Mouse (Mus musculus) hindbrain, embryonic 15.5 days (tissue): Measurements from ENCODE around the gene Med15. TPM values are rescaled to one million over a fixed set of nuclear protein-coding genes. Genes with fewer than 3 reads are reported as not detected.
A peak's percentile ranks its signal among the peaks of the same experiment; 100 is the strongest.

Source experiments
- ATAC-seq: fragments of 200-750 bp; cut with Nextera tagmentation; 2 replicates; pipeline ENCODE4 v1.8.0; 2017; ENCODE audit warnings: low read depth, moderate number of reproducible peaks, moderate TSS enrichment; ENCODE audit not compliant: low FRiP score
- H3K27ac ChIP-seq: fragments of 300-500 bp; sonication (generic); replicated peaks from 2 replicates; pipeline ENCODE4 v1.5.1; 2015; ENCODE audit warnings: mild to moderate bottlenecking, inconsistent platforms
- H3K27me3 ChIP-seq: fragments of 300-500 bp; sonication (generic); 2 replicates; pipeline ENCODE4 v1.6.1; 2015; ENCODE audit warnings: control low read depth, inconsistent platforms
- H3K36me3 ChIP-seq: fragments of 300-500 bp; sonication (generic); 2 replicates; pipeline ENCODE4 v1.6.1; 2015; ENCODE audit warnings: control low read depth, inconsistent platforms
- H3K4me1 ChIP-seq: fragments of 300-500 bp; sonication (generic); replicated peaks from 2 replicates; pipeline ENCODE4 v1.6.1; 2015; ENCODE audit warnings: control low read depth, inconsistent platforms
- H3K4me2 ChIP-seq: fragments of 300-500 bp; sonication (generic); 2 replicates; pipeline ENCODE4 v1.6.1; 2015; ENCODE audit warnings: moderate library complexity, mild to moderate bottlenecking, inconsistent platforms
- H3K4me3 ChIP-seq: fragments of 300-500 bp; sonication (generic); 2 replicates; pipeline ENCODE4 v1.5.1; 2015; ENCODE audit warnings: mild to moderate bottlenecking, inconsistent platforms
- H3K9ac ChIP-seq: fragments of 300-500 bp; sonication (generic); 2 replicates; pipeline ENCODE4 v1.6.1; 2015; ENCODE audit warnings: inconsistent platforms
- H3K9me3 ChIP-seq: fragments of 300-500 bp; sonication (generic); 2 replicates; pipeline ENCODE4 v1.6.1; 2016; ENCODE audit warnings: control low read depth, inconsistent platforms
- WGBS: fragments of 180-500 bp; shearing (Covaris S2); methylation state at CpG from one replicate; pipeline ENCODE4 v1.1.7; 2015; 5-methylcytosine and 5-hydroxymethylcytosine counted together
- polyA plus RNA-seq: library from polyadenylated mRNA; unstranded; fragments of >200 nt; fragmentation: Nextera tagmentation; extraction: Ambion mirVana; gene quantifications from 2 replicates; pipeline ENCODE4 v1.2.1, GENCODE M21; 2015

Med15 gene
- 45.7 and 54.2 TPM in 2 replicates for polyA plus RNA-seq

DNA sequence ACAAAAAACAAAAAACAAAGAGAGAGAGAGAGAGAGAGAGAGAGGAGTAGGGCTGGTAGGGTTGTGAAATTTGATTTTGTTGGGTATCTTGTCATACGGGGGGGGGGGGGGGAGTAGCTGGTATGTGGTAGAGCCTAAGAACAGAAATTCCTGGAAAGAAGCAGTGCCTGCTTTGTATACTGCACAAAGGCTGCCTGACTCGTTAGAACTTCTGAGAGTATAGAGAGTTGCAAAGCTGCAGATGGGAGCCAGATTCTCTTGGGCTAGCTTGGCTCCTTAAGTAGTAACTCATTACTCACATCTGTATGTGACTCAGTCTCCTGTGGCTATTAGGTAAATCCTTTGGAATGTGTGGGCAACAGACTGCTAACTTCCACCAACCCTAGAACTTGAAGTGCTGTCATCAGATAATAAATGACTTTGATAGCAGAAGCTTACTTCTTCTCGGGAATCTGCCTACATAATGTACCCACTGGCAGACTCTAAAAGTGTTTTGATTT is at the start of gene Med15:
TSS of gene Med15 (minus strand) at position 51 of the 500 bp plus-strand sequence.
- 49% methylated on average over 3 of the region's 3 CpGs for WGBS
- no peaks in the 10 kb centered on the region for H3K36me3 ChIP-seq
- no peak for ATAC-seq

DNA sequence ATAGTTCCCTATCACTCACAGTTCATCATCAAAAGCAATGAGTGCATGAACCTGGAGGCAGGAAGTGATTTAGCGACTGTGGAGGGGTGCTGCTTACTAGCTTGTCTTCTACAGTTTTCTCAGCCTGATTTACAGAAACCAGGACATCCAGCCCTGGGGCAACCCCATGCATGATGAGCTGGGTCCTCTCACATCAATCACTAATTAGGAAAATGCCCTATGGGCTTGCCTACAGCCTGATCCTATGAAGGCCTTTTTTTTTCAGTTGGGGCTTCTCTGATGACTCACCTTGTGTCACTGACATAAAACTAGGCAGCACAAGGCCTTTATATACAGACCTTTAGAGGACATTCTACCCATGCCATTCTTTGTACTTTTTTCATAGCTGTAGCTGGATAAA is 47.0 kb upstream of the Med15 start:
- Histone ChIP-seq H3K36me3 (peaks cover 54% of the 10 kb centered on the region), H3K4me1 (no peaks in the 10 kb centered on the region), H3K27ac (no peak overlapping the region), H3K4me2 (no peak overlapping the region), H3K27me3 (no peaks in the 10 kb centered on the region), H3K4me3 (no peak overlapping the region), H3K9me3 (no peaks in the 10 kb centered on the region), H3K9ac (no peak overlapping the region)
- ATAC-seq = no peak
- 100% methylated on average over 1 of the region's 1 CpGs for WGBS

More for the DNA sequence above, at the start of gene Med15:
- Histone ChIP-seq H3K4me3 (no peak within 1 kb of the TSS), H3K27me3 (no peaks in the 10 kb centered on the region), H3K9me3 (no peaks in the 10 kb centered on the region), H3K4me2 (no peak within 1 kb of the TSS), H3K4me1 (no peaks in the 10 kb centered on the region), H3K27ac (no peak within 1 kb of the TSS), H3K9ac (no peak within 1 kb of the TSS)

DNA sequence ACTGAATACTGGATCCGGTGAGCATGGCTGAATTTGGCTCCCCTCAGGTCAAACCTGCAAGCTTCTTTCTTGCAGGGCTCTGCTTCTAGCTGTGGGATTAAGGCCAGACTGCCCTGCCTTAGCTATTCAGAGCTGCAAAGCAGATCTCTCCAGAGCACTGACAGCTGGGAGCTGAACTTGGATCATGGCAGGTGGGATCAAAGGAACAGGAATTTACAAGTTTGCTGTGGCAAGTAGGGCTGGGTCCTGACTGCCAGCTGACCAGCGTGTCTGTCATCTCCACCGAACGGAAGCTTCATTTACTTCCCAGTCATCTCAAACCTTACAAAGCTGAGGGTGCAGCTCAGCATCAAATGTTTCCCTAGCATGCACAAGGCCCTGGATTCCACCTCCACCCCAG is 45.5 kb upstream of the Med15 start:
- no peak for ATAC-seq
- Histone ChIP-seq H3K27ac (no peak overlapping the region), H3K9ac (no peak overlapping the region), H3K36me3 (peaks cover 44% of the 10 kb centered on the region), H3K4me3 (no peak overlapping the region), H3K4me2 (no peak overlapping the region), H3K4me1 (no peaks in the 10 kb centered on the region), H3K27me3 (no peaks in the 10 kb centered on the region), H3K9me3 (no peaks in the 10 kb centered on the region)
- 87% methylated on average over 4 of the region's 4 CpGs for whole genome bisulfite sequencing

DNA sequence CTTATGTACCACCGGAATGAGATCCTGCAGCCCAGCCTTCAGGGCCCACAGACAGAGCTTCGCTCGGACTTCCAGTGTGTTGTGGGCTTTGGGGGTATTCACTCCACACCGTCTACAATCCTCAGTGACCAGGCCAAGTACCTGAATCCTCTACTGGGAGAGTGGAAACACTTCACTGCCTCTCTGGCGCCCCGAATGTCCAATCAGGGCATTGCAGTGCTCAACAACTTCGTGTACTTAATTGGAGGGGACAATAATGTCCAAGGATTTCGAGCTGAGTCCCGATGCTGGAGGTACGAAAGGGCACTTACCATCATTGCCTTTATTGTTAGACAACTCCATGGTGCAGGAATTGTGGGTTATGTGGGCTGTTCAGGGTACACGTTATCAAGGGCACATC is 44.1 kb upstream of the Med15 start:
- H3K27ac ChIP-seq = no peak overlapping the region
- H3K36me3 ChIP-seq = peaks cover 47% of the 10 kb centered on the region
- H3K4me1 ChIP-seq = no peaks in the 10 kb centered on the region
- no peaks in the 10 kb centered on the region for H3K9me3 ChIP-seq
- no peak for ATAC-seq
- H3K4me3 ChIP-seq = no peak overlapping the region
- no peaks in the 10 kb centered on the region for H3K27me3 ChIP-seq
- H3K9ac ChIP-seq = no peak overlapping the region
- H3K4me2 ChIP-seq = no peak overlapping the region
- WGBS = 72% methylated on average over 11 of the region's 11 CpGs

DNA sequence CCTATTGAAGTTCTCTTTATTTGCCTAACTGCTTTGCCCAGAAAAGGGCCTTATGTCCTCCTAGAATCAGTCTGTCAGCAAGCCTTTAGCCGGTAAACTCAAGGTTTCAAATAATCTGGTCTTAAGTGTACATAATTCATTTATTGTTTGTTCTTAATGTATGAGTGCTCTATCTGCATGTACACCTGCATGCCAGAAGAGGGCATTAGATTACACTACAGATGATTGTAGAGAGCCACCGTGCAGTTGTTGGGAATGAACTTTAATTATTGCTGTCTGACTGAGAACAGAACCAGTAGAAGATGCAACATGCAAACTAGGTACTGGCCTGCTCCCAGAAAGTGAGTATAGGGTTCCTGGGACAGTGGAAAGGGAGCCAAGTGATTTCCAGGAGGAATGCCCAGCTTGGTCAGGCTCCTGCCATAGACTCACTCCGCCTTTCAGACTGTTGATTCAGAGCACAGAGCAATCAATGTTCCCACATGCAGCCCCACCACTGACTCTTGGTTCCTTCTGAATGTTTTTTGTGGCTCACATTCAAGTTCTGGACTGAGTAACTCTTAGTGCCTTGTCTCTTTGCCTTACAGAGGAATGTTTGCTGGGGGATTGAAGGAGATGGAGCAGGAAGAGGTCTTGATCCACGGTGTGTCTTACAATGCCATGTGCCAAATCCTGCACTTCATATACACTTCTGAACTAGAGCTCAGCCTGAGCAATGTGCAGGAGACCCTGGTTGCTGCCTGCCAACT is 38.6 kb upstream of the Med15 start:
- no peaks in the 10 kb centered on the region for H3K9me3 ChIP-seq
- no peak for ATAC-seq
- H3K27me3 ChIP-seq = no peaks in the 10 kb centered on the region
- no peak overlapping the region for H3K4me2 ChIP-seq
- WGBS = 75% methylated on average over 4 of the region's 4 CpGs
- peaks cover 45% of the 10 kb centered on the region for H3K36me3 ChIP-seq
- H3K4me1 ChIP-seq = no peaks in the 10 kb centered on the region
- H3K4me3 ChIP-seq = no peak overlapping the region
- H3K27ac ChIP-seq = no peak overlapping the region
- H3K9ac ChIP-seq = no peak overlapping the region

DNA sequence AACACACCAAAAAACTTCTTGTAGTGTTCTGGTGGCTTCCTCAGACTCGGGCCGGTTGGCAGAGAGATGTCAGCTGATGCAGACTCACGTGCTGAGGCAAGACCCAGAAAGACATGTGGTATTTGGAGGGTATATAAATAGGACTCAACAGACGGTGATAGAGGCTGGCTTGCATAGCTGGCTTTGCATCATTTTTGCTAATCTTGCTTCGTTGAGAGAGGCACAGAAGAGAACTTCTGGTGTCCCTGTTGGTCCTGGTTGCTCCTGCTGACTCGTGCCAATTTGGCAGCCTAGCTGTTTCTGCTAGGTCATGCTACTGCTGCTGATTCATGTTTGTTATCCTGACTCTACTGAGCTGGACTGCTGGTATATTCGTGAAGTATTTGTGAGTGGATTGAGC is 36.1 kb upstream of the Med15 start:
- no peaks in the 10 kb centered on the region for H3K27me3 ChIP-seq
- H3K4me1 ChIP-seq = peaks cover 6% of the 10 kb centered on the region
- H3K4me3 ChIP-seq = no peak overlapping the region
- no peaks in the 10 kb centered on the region for H3K9me3 ChIP-seq
- H3K4me2 ChIP-seq = no peak overlapping the region
- 81% methylated on average over 7 of the region's 7 CpGs for WGBS
- H3K36me3 ChIP-seq = peaks cover 61% of the 10 kb centered on the region
- no peak overlapping the region for H3K27ac ChIP-seq
- no peak overlapping the region for H3K9ac ChIP-seq
- no peak for ATAC-seq

DNA sequence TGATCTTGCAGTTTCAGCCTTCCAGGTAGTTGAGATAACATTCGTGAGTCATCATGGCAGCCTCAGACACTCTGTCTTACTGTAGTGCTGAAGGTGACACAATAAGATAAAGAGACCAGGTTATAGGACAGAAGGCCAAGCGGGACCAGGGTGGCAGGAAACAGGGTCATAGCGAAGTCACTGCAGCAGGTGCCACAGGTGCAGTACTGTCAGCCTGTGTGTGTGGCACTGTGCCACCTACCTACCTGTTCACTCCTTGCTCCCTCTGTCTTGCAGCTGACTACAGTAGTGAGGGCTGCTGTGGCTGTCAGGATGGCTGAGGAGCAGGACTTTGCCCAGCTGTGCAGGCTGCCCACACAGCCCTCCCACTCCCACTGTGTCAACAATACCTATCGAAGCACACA is 31.4 kb upstream of the Med15 start:
- Histone ChIP-seq H3K4me2 (no peak overlapping the region), H3K4me3 (no peak overlapping the region), H3K36me3 (peaks cover 40% of the 10 kb centered on the region), H3K9ac (no peak overlapping the region), H3K27me3 (no peaks in the 10 kb centered on the region), H3K9me3 (no peaks in the 10 kb centered on the region), H3K27ac (no peak overlapping the region), H3K4me1 (peaks cover 36% of the 10 kb centered on the region)
- no peak for ATAC-seq
- 91% methylated on average over 4 of the region's 4 CpGs for WGBS

DNA sequence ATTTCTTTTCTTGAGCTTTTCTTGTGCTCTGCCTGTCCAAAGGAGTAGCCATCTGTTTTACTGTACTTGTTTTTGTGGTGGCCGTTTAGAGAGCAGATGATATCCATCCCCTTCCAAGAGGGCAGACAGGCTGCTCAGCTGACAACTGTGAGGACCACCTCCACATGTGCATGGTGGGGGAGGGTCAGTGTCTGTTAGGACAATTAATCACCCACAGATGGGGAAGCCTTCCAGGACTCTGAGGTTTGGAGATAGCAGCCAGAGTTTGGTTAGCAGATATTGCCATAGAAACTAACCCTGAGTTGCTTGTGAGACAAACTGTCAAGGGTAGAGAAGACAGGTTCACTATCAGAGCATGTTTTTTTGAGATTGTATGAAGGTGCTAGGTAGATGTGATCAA is 28.4 kb upstream of the Med15 start:
- ATAC-seq = no peak
- Histone ChIP-seq H3K36me3 (peaks cover 14% of the 10 kb centered on the region; the same call in 1 of the 2 replicates), H3K27ac (no peak overlapping the region), H3K27me3 (no peaks in the 10 kb centered on the region), H3K4me1 (peaks cover 41% of the 10 kb centered on the region), H3K4me2 (peak overlapping the region; percentile 81), H3K4me3 (peak overlapping the region; percentile 80; the same call in 1 of the 2 replicates), H3K9ac (no peak overlapping the region), H3K9me3 (no peaks in the 10 kb centered on the region)
- 50% methylated on average over 1 of the region's 1 CpGs for WGBS

DNA sequence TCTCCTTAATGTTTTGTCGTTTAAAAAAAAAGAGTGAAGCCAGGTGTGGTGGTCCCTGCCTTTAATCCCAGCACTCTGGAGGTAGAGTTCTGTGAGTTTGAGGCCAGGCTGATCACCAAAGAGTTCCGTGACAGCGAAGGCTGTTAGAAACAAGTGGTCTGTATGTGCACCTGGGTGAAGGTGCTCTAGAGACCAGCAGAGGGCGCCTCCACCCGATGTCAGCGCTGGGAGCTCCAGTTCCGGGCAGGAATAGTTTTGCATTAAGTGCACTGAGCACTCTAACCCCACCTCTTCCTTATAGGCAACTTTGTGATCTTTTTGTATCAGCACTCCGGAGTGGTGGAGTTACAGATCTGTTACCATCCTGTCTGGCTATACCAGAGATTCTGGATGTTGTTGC is 28.0 kb upstream of the Med15 start:
- Histone ChIP-seq H3K4me3 (peak overlapping the region; percentile 80), H3K27ac (no peak overlapping the region), H3K9me3 (no peaks in the 10 kb centered on the region), H3K9ac (no peak overlapping the region), H3K4me1 (peaks cover 41% of the 10 kb centered on the region), H3K36me3 (peaks cover 12% of the 10 kb centered on the region; the same call in 1 of the 2 replicates), H3K27me3 (no peaks in the 10 kb centered on the region), H3K4me2 (peak overlapping the region; percentile 81)
- 38% methylated on average over 8 of the region's 8 CpGs for WGBS
- ATAC-seq = no peak

DNA sequence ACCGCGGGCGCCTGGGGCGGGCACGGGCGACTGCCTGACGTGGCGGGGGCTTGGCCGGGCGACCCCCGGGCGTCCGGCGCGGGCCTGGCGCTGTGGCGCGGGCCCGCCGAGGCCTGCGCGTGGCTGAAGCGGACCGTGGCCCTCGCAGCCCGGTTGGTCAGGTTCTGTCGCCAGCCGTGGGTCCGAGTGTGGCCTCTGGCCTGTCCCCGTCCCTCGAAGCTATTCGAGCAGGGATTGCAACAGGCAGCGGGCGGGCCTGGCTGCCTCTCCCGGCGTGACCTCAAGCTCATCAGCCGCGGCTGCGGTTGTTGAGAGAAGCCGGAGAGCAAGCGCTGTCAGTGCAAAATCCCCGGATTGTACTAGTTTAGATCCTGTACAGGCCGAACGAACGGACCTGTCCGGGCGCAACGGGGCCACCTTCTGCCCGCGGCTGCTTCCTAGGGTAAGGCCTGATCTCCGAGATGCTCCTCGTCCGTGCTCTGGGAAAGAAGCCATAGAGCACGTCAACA is 27.2 kb upstream of the Med15 start:
- no peaks in the 10 kb centered on the region for H3K9me3 ChIP-seq
- peak overlapping the region; percentile 81 for H3K4me2 ChIP-seq
- ATAC-seq = peak; percentile 71
- peak overlapping the region; percentile 80 for H3K4me3 ChIP-seq
- H3K4me1 ChIP-seq = peaks cover 41% of the 10 kb centered on the region
- under 1% methylated on average over 52 of the region's 54 CpGs for WGBS
- H3K9ac ChIP-seq = peak overlapping the region; percentile 96
- no peaks in the 10 kb centered on the region for H3K27me3 ChIP-seq
- H3K36me3 ChIP-seq = peaks cover 5% of the 10 kb centered on the region; the same call in 1 of the 2 replicates
- peak overlapping the region; percentile 87 for H3K27ac ChIP-seq

DNA sequence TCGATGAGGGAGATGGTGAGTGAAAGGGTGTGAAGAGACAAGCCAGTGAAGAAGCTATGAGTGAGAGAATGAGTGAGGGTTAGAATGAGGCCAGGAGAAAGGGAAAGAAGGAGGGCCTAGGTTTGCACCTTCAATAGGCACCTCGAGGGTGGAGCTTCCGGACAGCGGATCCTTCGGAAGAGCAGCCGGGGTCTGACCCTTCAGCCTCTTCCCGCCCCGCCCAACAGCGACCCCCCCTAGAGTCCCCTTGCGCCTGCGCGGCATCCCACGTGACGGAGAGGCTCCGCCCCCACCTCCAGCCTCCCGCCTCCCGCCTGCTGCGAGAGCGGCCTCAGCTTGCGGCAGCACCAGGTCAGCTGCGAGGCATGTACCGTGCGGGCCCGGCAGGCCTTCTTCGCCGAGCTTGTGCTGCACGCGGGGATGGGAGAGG is 26.7 kb upstream of the Med15 start, which contains the start of gene Klhl22:
TSS of gene Klhl22 (plus strand) at position 275 of the 430 bp plus-strand sequence.
- peak within 1 kb of the TSS; percentile 81 for H3K4me2 ChIP-seq
- peaks cover 39% of the 10 kb centered on the region for H3K4me1 ChIP-seq
- H3K27me3 ChIP-seq = no peaks in the 10 kb centered on the region
- 1% methylated on average over 27 of the region's 28 CpGs for WGBS
- ATAC-seq = peak; percentile 93
- H3K27ac ChIP-seq = peak within 1 kb of the TSS; percentile 87
- H3K9ac ChIP-seq = peak within 1 kb of the TSS; percentile 96
- no peaks in the 10 kb centered on the region for H3K9me3 ChIP-seq
- H3K36me3 ChIP-seq = peaks cover 2% of the 10 kb centered on the region; the same call in 1 of the 2 replicates
- H3K4me3 ChIP-seq = peak within 1 kb of the TSS; percentile 80

DNA sequence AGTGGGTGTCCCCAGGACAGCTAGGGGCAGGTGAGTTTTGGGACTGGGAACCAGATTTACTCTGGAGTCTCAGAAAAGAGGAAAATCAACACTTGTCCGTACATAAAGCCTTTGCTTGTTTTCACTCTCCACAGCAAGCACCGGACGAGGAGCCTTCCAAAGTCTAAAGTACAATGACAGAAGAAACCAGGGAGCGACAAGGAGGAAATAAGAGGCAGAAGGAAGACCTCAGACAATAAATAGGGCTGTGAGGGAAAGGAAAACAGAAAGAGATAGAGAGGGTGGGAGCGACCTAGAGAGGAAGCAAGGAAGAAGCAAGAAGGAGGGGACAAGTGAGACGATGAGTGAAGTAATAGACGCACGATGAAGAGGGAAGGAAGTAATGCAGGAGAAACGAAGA is 26.2 kb upstream of the Med15 start:
- ATAC-seq = peak; percentile 36; the same call in 1 of the 2 replicates
- Histone ChIP-seq H3K9ac (peak overlapping the region; percentile 96), H3K4me3 (peak overlapping the region; percentile 80), H3K36me3 (no peaks in the 10 kb centered on the region), H3K27ac (peak overlapping the region; percentile 87), H3K9me3 (no peaks in the 10 kb centered on the region), H3K4me2 (peak overlapping the region; percentile 81), H3K27me3 (no peaks in the 10 kb centered on the region), H3K4me1 (peaks cover 36% of the 10 kb centered on the region)
- WGBS = 47% methylated on average over 9 of the region's 9 CpGs
